Mouse (Mus musculus) thymus, adult 2 months (tissue): ENCODE results near the gene Hip1r. TPM values are rescaled to one million over a fixed set of nuclear protein-coding genes. Genes with fewer than 3 reads are reported as not detected.

ENCODE experiments used
- DNase-seq: peaks from one replicate; pipeline ENCODE4 v3.0.0; 2021
- H3K27ac ChIP-seq: fragments of 200-500 bp; 2 replicates; pipeline ENCODE4 v1.5.1; 2012; ENCODE audit warnings: low read length, control low read depth; ENCODE audit not compliant: control insufficient read depth, insufficient read depth
- H3K27me3 ChIP-seq: fragments of 200-500 bp; 2 replicates; pipeline ENCODE4 v1.6.1; 2012; ENCODE audit warnings: mild to moderate bottlenecking, low read length, moderate library complexity, mixed read lengths; ENCODE audit not compliant: control insufficient read depth, insufficient read depth
- H3K36me3 ChIP-seq: fragments of 200-500 bp; 2 replicates; pipeline ENCODE4 v1.6.1; 2012; ENCODE audit warnings: mild to moderate bottlenecking, low read length, moderate library complexity; ENCODE audit not compliant: control insufficient read depth, insufficient read depth
- H3K4me1 ChIP-seq: fragments of 200-500 bp; replicated peaks from 2 replicates; pipeline ENCODE4 v1.6.1; 2012; ENCODE audit warnings: low read length; ENCODE audit not compliant: control insufficient read depth, insufficient read depth
- H3K4me3 ChIP-seq: fragments of 200-500 bp; 2 replicates; pipeline ENCODE4 v1.5.1; 2012; ENCODE audit warnings: mild to moderate bottlenecking, low read length, control low read depth, moderate library complexity; ENCODE audit not compliant: control insufficient read depth, insufficient read depth
- CTCF ChIP-seq: fragments of 200-500 bp; IDR thresholded peaks from 2 replicates; pipeline ENCODE4 v1.5.1; 2012; ENCODE audit warnings: mild to moderate bottlenecking, control low read depth, low read length, moderate library complexity, borderline replicate concordance; ENCODE audit not compliant: control insufficient read depth, poor library complexity, insufficient read depth; ENCODE audit errors: extremely low read depth
- POLR2A ChIP-seq: fragments of 200-500 bp; IDR thresholded peaks from 2 replicates; pipeline ENCODE4 v1.6.1; 2012; ENCODE audit warnings: mild to moderate bottlenecking, low read length, control low read depth, moderate library complexity; ENCODE audit not compliant: control insufficient read depth, poor library complexity, insufficient read depth; ENCODE audit errors: extremely low read depth
- WGBS: fragments of 180-500 bp; shearing (Covaris S2); methylation state at CpG from one replicate; pipeline ENCODE4 v1.1.7; 2018; 5-methylcytosine and 5-hydroxymethylcytosine counted together
- polyA plus RNA-seq: library from polyadenylated mRNA; depleted of rRNA; stranded (reverse); fragments of >200 nt; gene quantifications from 2 replicates; pipeline ENCODE4 v1.2.3, GENCODE M21; 2012

The Hip1r gene
- polyA plus RNA-seq, 1 experiment = 13.8 TPM

GRCm38 (mm10) chr5:124013747-124014146 is 40.3 kb downstream of the Hip1r start:
- Histone ChIP-seq H3K27ac (no peak overlapping the region), H3K4me3 (no peak overlapping the region), H3K27me3 (no peaks in the 10 kb centered on the region), H3K4me1 (peaks cover 37% of the 10 kb centered on the region), H3K36me3 (peaks cover 11% of the 10 kb centered on the region)
- DNase-seq = no peak
- 72% methylated on average over 16 of the region's 16 CpGs for WGBS
- TF ChIP-seq CTCF = no peak
- TF ChIP-seq POLR2A = no peak

- H3K27ac ChIP-seq = no peak overlapping the region
- peaks cover 40% of the 10 kb centered on the region for H3K4me1 ChIP-seq
- H3K27me3 ChIP-seq = no peaks in the 10 kb centered on the region
- H3K36me3 ChIP-seq = peaks cover 9% of the 10 kb centered on the region
- no peak overlapping the region for H3K4me3 ChIP-seq
- DNase-seq = no peak
- no peak for TF ChIP-seq CTCF
- no peak for TF ChIP-seq POLR2A
- WGBS = 89% methylated on average over 3 of the region's 3 CpGs
These were observed 40.8 kb downstream of the Hip1r start for GRCm38 (mm10) chr5:124014180-124014579.

- no peak overlapping the region for H3K27ac ChIP-seq
- no peak for DNase-seq
- no peak overlapping the region for H3K4me3 ChIP-seq
- H3K4me1 ChIP-seq = peaks cover 46% of the 10 kb centered on the region
- WGBS = 31% methylated on average over 11 of the region's 11 CpGs
- H3K27me3 ChIP-seq = no peaks in the 10 kb centered on the region
- TF ChIP-seq POLR2A (no peak), CTCF (no peak)
- peaks cover 5% of the 10 kb centered on the region; the same call in 1 of the 2 replicates for H3K36me3 ChIP-seq
These were observed 41.4 kb downstream of the Hip1r start for GRCm38 (mm10) chr5:124014791-124015251.

- Histone ChIP-seq H3K27ac (no peak overlapping the region), H3K4me1 (peaks cover 53% of the 10 kb centered on the region), H3K27me3 (no peaks in the 10 kb centered on the region), H3K36me3 (no peaks in the 10 kb centered on the region), H3K4me3 (no peak overlapping the region)
- DNase-seq = no peak
- 80% methylated on average over 2 of the region's 2 CpGs for WGBS
- no peak for TF ChIP-seq POLR2A
- no peak for TF ChIP-seq CTCF
These were observed 42.3 kb downstream of the Hip1r start for GRCm38 (mm10) chr5:124015727-124016126.

GRCm38 (mm10) chr5:124016291-124016821 is 42.9 kb downstream of the Hip1r start:
- 92% methylated on average over 7 of the region's 7 CpGs for WGBS
- no peak for TF ChIP-seq POLR2A
- TF ChIP-seq CTCF = no peak
- no peak overlapping the region for H3K27ac ChIP-seq
- H3K4me1 ChIP-seq = peaks cover 53% of the 10 kb centered on the region
- DNase-seq = no peak
- no peak overlapping the region for H3K4me3 ChIP-seq
- no peaks in the 10 kb centered on the region for H3K27me3 ChIP-seq
- H3K36me3 ChIP-seq = no peaks in the 10 kb centered on the region

GRCm38 (mm10) chr5:124017941-124018340 is 44.5 kb downstream of the Hip1r start:
- no peak for TF ChIP-seq POLR2A
- no peak overlapping the region for H3K4me3 ChIP-seq
- WGBS = 81% methylated on average over 9 of the region's 9 CpGs
- H3K27me3 ChIP-seq = no peaks in the 10 kb centered on the region
- H3K27ac ChIP-seq = no peak overlapping the region
- DNase-seq = no peak
- no peaks in the 10 kb centered on the region for H3K36me3 ChIP-seq
- peaks cover 56% of the 10 kb centered on the region for H3K4me1 ChIP-seq

- Histone ChIP-seq H3K4me1 (peaks cover 58% of the 10 kb centered on the region), H3K4me3 (no peak overlapping the region), H3K36me3 (no peaks in the 10 kb centered on the region), H3K27me3 (no peaks in the 10 kb centered on the region), H3K27ac (no peak overlapping the region)
- no peak for DNase-seq
- TF ChIP-seq POLR2A = no peak
- TF ChIP-seq CTCF = no peak
- WGBS = 42% methylated on average over 9 of the region's 9 CpGs
These were observed 45.2 kb downstream of the Hip1r start for GRCm38 (mm10) chr5:124018651-124019050.
